Mouse (Mus musculus): ENCODE results near the gene 1700003E16Rik.
"Not testable (repeated sequence)": the region's sequence is repeated elsewhere in the genome, so short reads cannot be mapped to it uniquely, and the experiment has no call there.

The 1700003E16Rik gene

DNA sequence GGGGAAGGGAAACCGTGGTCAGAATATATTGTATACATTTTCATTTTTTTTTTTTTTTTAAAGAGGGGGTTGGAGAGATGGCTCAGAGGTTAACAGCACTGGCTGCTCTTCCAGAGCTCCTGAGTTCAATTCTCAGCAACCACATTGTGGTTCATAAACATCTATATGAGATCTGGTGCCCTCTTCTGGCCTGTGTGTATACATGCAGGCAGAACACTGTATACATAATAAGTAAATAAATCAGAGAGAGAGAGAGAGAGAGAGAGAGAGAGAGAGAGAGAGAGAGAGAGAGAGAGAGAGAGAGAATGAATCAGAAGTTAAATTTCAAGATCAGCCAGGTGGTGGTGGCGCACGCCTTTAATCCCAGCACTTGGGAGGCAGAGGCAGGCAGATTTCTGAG lies 3.3 kb downstream of the 1700003E16Rik start:
- DNase-seq (ENCODE audit: low read depth, low spot score), result not testable (repeated sequence)

GRCm38 (mm10) chr6:83161442-83161841 lies 5.2 kb downstream of the 1700003E16Rik start:
- no peak for DNase-seq (ENCODE audit: low read depth, low spot score)

GRCm38 (mm10) chr6:83161921-83162641 lies 5.9 kb downstream of the 1700003E16Rik start:
- DNase-seq (ENCODE audit: low read depth, low spot score), result no peak

GRCm38 (mm10) chr6:83162701-83163100 lies 6.5 kb downstream of the 1700003E16Rik start:
- DNase-seq (ENCODE audit: low read depth, low spot score), result peak; percentile 71

DNA sequence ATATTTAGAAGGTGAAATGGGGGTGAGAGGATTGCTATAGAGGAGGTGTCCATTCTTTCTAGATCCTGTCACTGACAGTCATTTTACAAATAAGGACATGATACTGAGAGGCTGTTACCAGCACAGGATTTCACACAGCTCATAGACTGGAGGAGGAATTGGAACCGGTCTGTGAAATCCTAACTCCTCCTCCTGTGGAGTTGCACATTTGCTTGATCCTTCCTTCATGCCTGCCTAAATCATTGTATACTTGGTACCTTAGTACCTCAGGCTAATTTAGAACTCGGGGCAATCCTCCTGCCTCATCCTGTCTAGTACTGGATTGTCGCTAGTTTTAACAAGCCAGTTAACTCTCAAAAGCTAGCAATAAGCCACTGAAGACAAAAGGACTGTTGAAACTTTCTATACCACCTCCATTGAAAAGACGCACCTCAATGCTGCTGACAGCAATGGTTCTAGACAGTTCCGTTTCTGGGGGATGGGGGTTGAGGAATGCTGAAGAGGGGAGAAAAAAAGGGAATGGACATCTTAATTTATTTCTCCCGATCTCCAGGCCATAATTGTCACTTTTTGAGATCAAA lies 8.9 kb downstream of the 1700003E16Rik start:
- no peak for DNase-seq (ENCODE audit: low read depth, low spot score)

DNA sequence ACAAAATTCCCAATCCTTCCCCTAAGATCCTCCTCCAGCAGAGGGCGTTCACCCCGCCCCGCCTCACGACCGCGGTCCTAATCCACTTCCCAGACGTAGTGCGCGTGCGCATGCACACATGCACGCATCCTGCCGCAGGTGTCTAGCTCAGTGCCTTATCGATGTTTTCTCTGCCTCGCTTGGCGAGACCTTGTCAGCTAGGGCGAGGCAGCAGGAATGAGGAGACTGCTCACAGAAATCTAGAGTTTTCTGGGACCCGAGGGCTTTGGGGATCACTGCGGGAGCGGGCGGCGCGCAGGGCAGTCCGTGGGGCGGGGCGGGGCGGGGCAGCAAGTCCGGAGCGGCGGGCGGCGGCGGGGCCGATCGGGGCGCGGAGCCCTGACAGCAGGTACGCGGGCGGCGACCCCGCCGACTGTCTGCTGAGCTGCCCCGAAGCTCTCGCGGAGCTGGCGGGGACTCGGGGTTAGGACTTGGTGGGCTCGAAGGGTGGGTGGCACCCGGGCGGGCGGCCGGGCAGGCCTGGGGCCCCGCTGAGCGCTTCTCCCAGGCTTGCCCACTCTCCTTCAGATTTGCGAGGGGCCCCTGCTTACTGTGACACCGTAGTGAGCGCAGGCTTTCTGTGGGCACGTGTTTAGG lies 9.5 kb downstream of the 1700003E16Rik start, which contains the start of gene Dctn1:
Gene Dctn1, plus strand, starts transcription at position 314 of the 636 bp plus-strand sequence.
- peak; percentile 92 for DNase-seq (ENCODE audit: low read depth, low spot score)

DNA sequence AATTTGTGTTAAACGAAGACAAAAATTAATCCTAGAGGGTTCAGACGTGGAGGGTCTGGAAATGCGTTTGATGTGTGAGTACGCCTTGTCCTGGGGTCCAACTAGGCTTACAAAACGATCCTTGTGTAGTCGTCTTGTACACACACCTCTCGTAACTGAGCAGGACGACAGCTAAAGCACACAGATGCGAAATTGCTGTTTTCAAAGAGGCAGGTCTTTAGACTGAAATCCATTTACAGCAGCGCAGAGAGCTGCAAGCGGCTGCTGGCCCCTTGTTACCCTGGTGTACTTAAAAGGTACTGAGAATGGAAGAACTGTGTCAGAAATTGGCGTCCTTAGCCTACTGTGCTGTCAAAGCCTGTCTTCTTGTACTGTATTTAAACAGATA lies 10.0 kb downstream of the 1700003E16Rik start:
- no peak for DNase-seq (ENCODE audit: low read depth, low spot score)

DNA sequence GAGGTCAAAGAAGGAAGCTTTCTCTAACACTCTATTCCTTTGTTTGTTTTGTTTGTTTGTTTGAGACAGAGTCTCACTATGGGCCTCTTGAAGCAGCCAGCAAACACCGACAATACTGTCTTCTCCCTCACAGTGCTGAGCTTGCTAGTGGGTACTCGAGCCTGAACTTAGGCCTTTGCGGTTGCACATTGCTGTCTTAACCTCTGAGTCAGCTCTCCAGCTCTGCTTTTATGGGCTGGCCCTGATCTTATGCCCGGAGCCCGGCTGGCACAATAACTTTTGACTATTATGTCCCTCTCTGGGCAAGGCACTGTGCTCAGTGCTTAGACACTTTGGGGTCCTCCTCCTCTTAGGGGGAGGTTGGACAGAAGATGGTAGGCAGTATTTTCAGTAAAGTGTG lies 13.7 kb downstream of the 1700003E16Rik start:
- DNase-seq (ENCODE audit: low read depth, low spot score), result no peak

DNA sequence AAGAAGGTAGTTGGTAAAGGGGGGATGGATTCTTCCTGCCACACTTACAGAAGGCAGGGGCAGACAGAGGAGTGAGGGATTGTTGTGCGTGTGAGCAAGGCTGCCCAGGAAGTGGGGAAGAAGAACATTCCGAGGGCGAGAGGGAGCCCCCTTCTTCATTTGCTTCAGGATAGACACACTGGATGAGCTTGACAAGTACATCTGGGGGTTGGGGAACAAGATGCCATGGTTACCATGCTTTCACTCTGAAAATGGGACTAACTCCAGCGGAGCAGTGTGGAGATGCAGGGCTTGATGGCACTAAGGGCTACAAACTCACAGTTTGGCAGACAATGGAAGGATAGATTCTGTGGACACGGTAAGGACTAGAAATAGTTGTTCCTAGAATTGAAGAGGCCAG lies 14.9 kb downstream of the 1700003E16Rik start:
- no peak for DNase-seq (ENCODE audit: low read depth, low spot score)

DNA sequence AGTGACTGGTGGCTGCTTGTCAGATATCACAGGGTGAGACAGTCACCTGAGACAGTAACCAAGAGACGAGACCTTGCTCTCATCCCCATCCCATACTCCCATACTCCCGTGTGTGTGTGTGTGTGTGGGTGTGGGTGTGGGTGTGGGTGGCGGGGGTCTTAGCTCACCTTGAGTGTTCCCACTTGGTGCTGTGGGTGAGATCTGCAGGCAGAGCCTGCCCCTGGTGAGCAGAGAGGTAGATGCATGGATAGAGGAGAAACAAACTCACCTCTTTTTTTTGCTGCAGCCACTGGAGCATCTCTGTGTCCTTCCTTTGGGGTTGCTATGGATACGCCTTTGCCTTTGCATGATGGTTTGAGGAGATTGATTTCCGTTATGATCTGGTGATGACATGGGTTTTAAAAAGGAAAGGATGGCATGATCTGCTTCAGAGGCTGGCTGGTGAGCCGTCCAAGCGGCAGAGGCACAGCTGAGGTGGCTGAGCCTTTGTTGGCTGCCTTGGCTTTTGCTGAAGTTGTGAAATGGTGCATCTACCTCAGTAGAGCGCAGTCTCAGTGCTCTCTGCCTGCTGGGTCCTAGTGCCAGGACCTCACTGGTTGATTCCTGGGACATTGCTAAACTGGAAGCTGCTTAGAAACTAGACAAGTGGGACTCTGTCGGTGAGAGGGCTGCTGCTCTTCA lies 16.2 kb downstream of the 1700003E16Rik start:
- DNase-seq (ENCODE audit: low read depth, low spot score), result no peak

- no peak for DNase-seq (ENCODE audit: low read depth, low spot score)
Measured at GRCm38 (mm10) chr6:83175996-83176395, 19.8 kb downstream of the 1700003E16Rik start.

GRCm38 (mm10) chr6:83179390-83180117 lies 23.4 kb downstream of the 1700003E16Rik start:
- DNase-seq (ENCODE audit: low read depth, low spot score), result no peak

- no peak for DNase-seq (ENCODE audit: low read depth, low spot score)
Measured at GRCm38 (mm10) chr6:83180605-83181004, 24.4 kb downstream of the 1700003E16Rik start.

DNA sequence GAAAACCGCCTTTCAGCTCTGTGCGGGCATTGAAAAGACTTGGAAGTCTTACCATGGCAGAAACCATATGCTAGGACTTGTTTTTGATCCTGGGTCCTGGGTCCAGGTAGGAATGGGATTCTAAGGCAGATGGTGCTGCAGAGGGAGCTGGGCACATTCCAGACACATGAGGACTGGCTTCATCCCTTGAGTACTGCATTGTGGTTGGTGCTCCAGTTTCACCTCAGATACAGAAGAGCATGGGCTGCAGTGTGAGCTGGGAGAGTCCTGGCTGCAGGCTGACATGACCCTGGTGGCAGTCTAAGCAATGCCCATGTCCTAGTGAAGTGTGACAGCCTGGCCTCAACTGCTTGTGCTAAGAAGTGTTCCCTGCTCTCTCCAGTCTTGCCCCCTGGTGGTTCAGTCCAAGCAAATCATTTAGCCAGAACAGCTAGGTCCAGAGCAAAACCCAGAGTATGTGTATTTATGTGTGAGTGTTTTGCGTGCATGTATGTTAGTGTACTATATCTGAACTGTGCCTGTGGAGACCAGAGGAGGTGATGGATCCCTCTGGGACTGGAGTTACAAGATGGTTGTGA lies 28.7 kb downstream of the 1700003E16Rik start:
- DNase-seq (ENCODE audit: low read depth, low spot score), result no peak

GRCm38 (mm10) chr6:83185895-83186861 lies 30.0 kb downstream of the 1700003E16Rik start:
- peak; percentile 82 for DNase-seq (ENCODE audit: low read depth, low spot score)

GRCm38 (mm10) chr6:83186946-83187345 lies 30.7 kb downstream of the 1700003E16Rik start:
- no peak for DNase-seq (ENCODE audit: low read depth, low spot score)

- no peak for DNase-seq (ENCODE audit: low read depth, low spot score)
Measured at GRCm38 (mm10) chr6:83193571-83193970, 37.4 kb downstream of the 1700003E16Rik start.

GRCm38 (mm10) chr6:83197345-83198004 lies 41.3 kb downstream of the 1700003E16Rik start:
- no peak for DNase-seq (ENCODE audit: low read depth, low spot score)

- DNase-seq (ENCODE audit: low read depth, low spot score), result no peak
Measured at GRCm38 (mm10) chr6:83203320-83203719, 47.1 kb downstream of the 1700003E16Rik start.

All from retina, postnatal 7 days (tissue).